8 mouse cellular contexts compared by ENCODE assay signal in the genomic region with DNA sequence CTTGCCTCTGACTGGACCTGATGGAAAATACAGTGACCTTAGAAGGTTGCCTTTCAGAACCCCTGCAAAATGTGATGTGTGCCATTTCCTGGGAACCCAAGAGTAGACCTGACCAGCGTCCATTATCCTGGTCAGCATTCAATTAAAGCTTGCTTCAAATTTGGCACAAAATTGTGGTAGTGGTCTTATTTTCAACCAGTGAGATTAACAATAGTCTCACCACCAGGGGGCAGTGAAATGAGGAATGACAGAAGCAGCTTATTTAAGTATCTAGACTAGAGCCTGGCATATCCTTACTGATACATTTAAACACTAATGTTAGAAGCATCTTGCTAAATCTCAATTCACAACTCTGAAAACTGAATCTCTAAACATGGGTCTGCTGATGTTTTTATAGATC. TPM values are rescaled to one million over a fixed set of nuclear protein-coding genes. Genes with fewer than 3 reads are reported as not detected.
DNase-seq lines count a peak whose midpoint lies in the region; ATAC-seq and TF ChIP-seq lines count a peak whose summit lies in the region.

No protein-coding gene starts in this region.

- TF ChIP-seq CTCF in intestine, postnatal 0 days (IDR thresholded peaks at IDR 0.05; ENCODE audit: low read depth) = peak; percentile 73

- no peak overlapping the region for H3K27ac ChIP-seq in intestine, postnatal 0 days (ENCODE audit: low read depth, low read length)
- H3K27ac ChIP-seq in intestine, embryonic 15.5 days = no peak overlapping the region
- peak overlapping the region; percentile 36; the same call in 1 of the 2 replicates for H3K27ac ChIP-seq in stomach, embryonic 16.5 days (ENCODE audit: low read length)

- H3K9ac ChIP-seq in intestine, postnatal 0 days (ENCODE audit: low read depth, low read length) = no peak overlapping the region
- H3K9ac ChIP-seq in intestine, embryonic 15.5 days = no peak overlapping the region
- no peak overlapping the region for H3K9ac ChIP-seq in stomach, embryonic 16.5 days (ENCODE audit: low read length)

- no peaks in the 10 kb centered on the region for H3K9me3 ChIP-seq in intestine, postnatal 0 days (ENCODE audit: control insufficient read depth)
- no peaks in the 10 kb centered on the region for H3K9me3 ChIP-seq in intestine, embryonic 15.5 days
- no peaks in the 10 kb centered on the region for H3K9me3 ChIP-seq in stomach, embryonic 16.5 days (replicated peaks; ENCODE audit: control insufficient read depth, low read length)

- H3K4me2 ChIP-seq in intestine, postnatal 0 days (replicated peaks; ENCODE audit: low read depth) = no peak overlapping the region
- no peak overlapping the region for H3K4me2 ChIP-seq in intestine, embryonic 15.5 days (replicated peaks)
- H3K4me2 ChIP-seq in stomach, embryonic 16.5 days (ENCODE audit: low read depth, low read length) = no peak overlapping the region

- no peak overlapping the region for H3K4me3 ChIP-seq in intestine, postnatal 0 days (ENCODE audit: low read depth, low read length)
- H3K4me3 ChIP-seq in intestine, embryonic 15.5 days (replicated peaks) = no peak overlapping the region
- no peak overlapping the region for H3K4me3 ChIP-seq in stomach, embryonic 16.5 days (replicated peaks; ENCODE audit: low read length)

- no peaks in the 10 kb centered on the region for H3K27me3 ChIP-seq in intestine, postnatal 0 days (replicated peaks; ENCODE audit: control insufficient read depth, insufficient read depth, low read length)
- no peaks in the 10 kb centered on the region for H3K27me3 ChIP-seq in intestine, embryonic 15.5 days (replicated peaks)
- H3K27me3 ChIP-seq in stomach, embryonic 16.5 days (ENCODE audit: control insufficient read depth, insufficient read depth, low read length) = no peaks in the 10 kb centered on the region

- peak; percentile 52 for DNase-seq in testis, postnatal 10 days (ENCODE audit: low spot score)
- DNase-seq in testis, postnatal 14 days (ENCODE audit: low spot score) = no peak
- peak; percentile 76 for DNase-seq in embryo, embryonic 11 days
- no peak for DNase-seq in frontal cortex, postnatal 14 days (ENCODE audit: low spot score in 2 of 2)
- DNase-seq in cerebellum, adult 9-11 months = no peak

- no peaks in the 10 kb centered on the region for H3K36me3 ChIP-seq in intestine, postnatal 0 days (ENCODE audit: control insufficient read depth, insufficient read depth)
- no peaks in the 10 kb centered on the region for H3K36me3 ChIP-seq in intestine, embryonic 15.5 days
- 0 out of 2 replicates have a peak, but pooled peaks cover 3% of the 10 kb centered on the region for H3K36me3 ChIP-seq in stomach, embryonic 16.5 days (ENCODE audit: control insufficient read depth, insufficient read depth, low read length)

- H3K4me1 ChIP-seq in intestine, postnatal 0 days (replicated peaks; ENCODE audit: control insufficient read depth, insufficient read depth, low read length) = no peaks in the 10 kb centered on the region
- H3K4me1 ChIP-seq in intestine, embryonic 15.5 days (replicated peaks) = 0 out of 2 replicates have a peak, but pooled peaks cover 2% of the 10 kb centered on the region
- H3K4me1 ChIP-seq in stomach, embryonic 16.5 days (ENCODE audit: control insufficient read depth, insufficient read depth, low read length) = peaks cover 5% of the 10 kb centered on the region; the same call in 1 of the 2 replicates

- WGBS in intestine, postnatal 0 days = 71% methylated on average over 1 of the region's 1 CpGs
- 80% methylated on average over 1 of the region's 1 CpGs for WGBS in intestine, embryonic 15.5 days
- WGBS in stomach, embryonic 16.5 days = 75% methylated on average over 1 of the region's 1 CpGs

- no peak for ATAC-seq in intestine, postnatal 0 days
- ATAC-seq in intestine, embryonic 15.5 days = no peak; the same call in 1 of the 2 replicates
- no peak for ATAC-seq in stomach, embryonic 16.5 days (ENCODE audit: insufficient read depth, low FRiP score)

RNA-seq across cellular contexts. Expression of a gene that starts 31.6 kb away (rescaled TPM):
- 9.3 and 11.3 TPM in 2 replicates for polyA plus RNA-seq in intestine, postnatal 0 days (2015; fragmentation: Nextera tagmentation; extraction: Ambion mirVana)
- 4.8 and 5.4 TPM in 2 replicates for polyA plus RNA-seq in intestine, embryonic 15.5 days (2015; fragmentation: Nextera tagmentation; extraction: Ambion mirVana)
- 6.8 and 8.4 TPM in 2 replicates for polyA plus RNA-seq in stomach, embryonic 16.5 days (2015; fragmentation: Nextera tagmentation; extraction: Ambion mirVana)

Comparison
In these comparisons a context has a peak if more than half of its experiments do, and no peak if none do; other contexts are left out.
1. DNase-seq: peak in testis, postnatal 10 days (single experiment) and embryo, embryonic 11 days (single experiment); none in testis, postnatal 14 days (single experiment), frontal cortex, postnatal 14 days (0 of 2) and cerebellum, adult 9-11 months (single experiment).